Mouse (Mus musculus) activated CD4-positive, CD25-positive, alpha-beta regulatory T cell, adult 4 months (primary cell): ENCODE results near the gene Eef1a2. TPM values are rescaled to one million over a fixed set of nuclear protein-coding genes. Genes with fewer than 3 reads are reported as not detected.

Source experiments
- ATAC-seq: one replicate; pipeline ENCODE4 v1.8.0; 2017
- polyA plus RNA-seq, 2 experiments: library from polyadenylated mRNA; unstranded; fragments of 100-300 nt; shearing (Covaris generic); gene quantifications; one replicate each; pipeline ENCODE4 v1.2.1; 2017

The Eef1a2 gene
- polyA plus RNA-seq, 2 experiments from 2014 or later = not detected

GRCm38 (mm10) chr2:181130245-181130644 lies 26.6 kb downstream of the Eef1a2 start:
- ATAC-seq = no peak

GRCm38 (mm10) chr2:181128963-181129362 lies 27.9 kb downstream of the Eef1a2 start:
- ATAC-seq = no peak

- ATAC-seq = no peak
These were observed 29.0 kb downstream of the Eef1a2 start for GRCm38 (mm10) chr2:181127786-181128185.

GRCm38 (mm10) chr2:181125726-181126455 lies 30.9 kb downstream of the Eef1a2 start:
- no peak for ATAC-seq

GRCm38 (mm10) chr2:181122642-181123041 lies 34.2 kb downstream of the Eef1a2 start:
- ATAC-seq = no peak

- ATAC-seq = no peak
These were observed 35.8 kb downstream of the Eef1a2 start for GRCm38 (mm10) chr2:181120922-181121449.

GRCm38 (mm10) chr2:181119952-181120351 lies 36.9 kb downstream of the Eef1a2 start:
- no peak for ATAC-seq

- no peak for ATAC-seq
These were observed 40.4 kb downstream of the Eef1a2 start for GRCm38 (mm10) chr2:181116436-181116835.

- no peak for ATAC-seq
These were observed 41.4 kb downstream of the Eef1a2 start for GRCm38 (mm10) chr2:181115367-181115766.

GRCm38 (mm10) chr2:181113762-181114361 lies 43.0 kb downstream of the Eef1a2 start:
- no peak for ATAC-seq

GRCm38 (mm10) chr2:181111665-181112064 lies 45.1 kb downstream of the Eef1a2 start:
- ATAC-seq = no peak

- no peak for ATAC-seq
These were observed 52.7 kb downstream of the Eef1a2 start for GRCm38 (mm10) chr2:181104111-181104510.

- no peak for ATAC-seq
These were observed 54.7 kb downstream of the Eef1a2 start for GRCm38 (mm10) chr2:181102161-181102560.

- ATAC-seq = no peak
These were observed 55.2 kb downstream of the Eef1a2 start for GRCm38 (mm10) chr2:181101626-181102025.

- ATAC-seq = no peak
These were observed 56.7 kb downstream of the Eef1a2 start for GRCm38 (mm10) chr2:181100087-181100486.

Other genes starting within 250 kb of the Eef1a2 start
- 10 to 100 TPM in 1 of 2 experiments, 1 to 10 TPM in 1; 9.5 to 12.2 TPM for gene Ythdf1, start 236.1 kb downstream of the Eef1a2 start, polyA plus RNA-seq
- gene Birc7, start 228.0 kb downstream of the Eef1a2 start, polyA plus RNA-seq = not detected
- gene Nkain4, start 202.3 kb downstream of the Eef1a2 start, polyA plus RNA-seq = not detected
- 10 to 100 TPM; 40.5 to 50.4 TPM for gene Arfgap1, start 189.8 kb downstream of the Eef1a2 start, polyA plus RNA-seq
- gene Col20a1, start 170.5 kb downstream of the Eef1a2 start, polyA plus RNA-seq = under 1 TPM; 0.20 to 0.31 TPM
- gene Chrna4, start 113.5 kb downstream of the Eef1a2 start, polyA plus RNA-seq = not detected
- not detected for gene Kcnq2, start 21.7 kb downstream of the Eef1a2 start, polyA plus RNA-seq
- 100 to 1,000 TPM; 179 to 181 TPM for gene Ppdpf, start 30.2 kb upstream of the Eef1a2 start, polyA plus RNA-seq
- not detected for gene Ptk6, start 45.8 kb upstream of the Eef1a2 start, polyA plus RNA-seq
- under 1 TPM; 0.18 to 0.38 TPM for gene Srms, start 56.2 kb upstream of the Eef1a2 start, polyA plus RNA-seq
- gene Fndc11, start 63.0 kb upstream of the Eef1a2 start, polyA plus RNA-seq = 1 to 10 TPM in 1 of 2 experiments, under 1 TPM in 1; 0.73 to 1.1 TPM
- gene Helz2, start 85.0 kb upstream of the Eef1a2 start, polyA plus RNA-seq = 10 to 100 TPM; 15.5 to 18.4 TPM
- 10 to 100 TPM in 1 of 2 experiments, 1 to 10 TPM in 1; 8.5 to 11.4 TPM for gene Gmeb2, start 131.0 kb upstream of the Eef1a2 start, polyA plus RNA-seq
- gene Stmn3, start 157.5 kb upstream of the Eef1a2 start, polyA plus RNA-seq = under 1 TPM in 1 of 2 experiments, not detected in 1; 0.40 TPM
- 10 to 100 TPM; 22.9 to 25.4 TPM for gene Rtel1, start 162.7 kb upstream of the Eef1a2 start, polyA plus RNA-seq
- 10 to 100 TPM; 22.2 to 22.8 TPM for gene Zgpat, start 207.9 kb upstream of the Eef1a2 start, polyA plus RNA-seq
- gene Arfrp1, start 208.4 kb upstream of the Eef1a2 start, polyA plus RNA-seq = 10 to 100 TPM; 52.2 to 60.8 TPM
- gene Lime1, start 223.1 kb upstream of the Eef1a2 start, polyA plus RNA-seq = 100 to 1,000 TPM; 369 to 440 TPM